Mouse (Mus musculus): ENCODE data around the gene Angptl6. TPM values are rescaled to one million over a fixed set of nuclear protein-coding genes. Genes with fewer than 3 reads are reported as not detected.
A peak's percentile ranks its signal among the peaks of the same experiment; 100 is the strongest.

Gene Angptl6
- polyA plus RNA-seq, 1 experiment from 2014 or later: 14.5 TPM

DNA sequence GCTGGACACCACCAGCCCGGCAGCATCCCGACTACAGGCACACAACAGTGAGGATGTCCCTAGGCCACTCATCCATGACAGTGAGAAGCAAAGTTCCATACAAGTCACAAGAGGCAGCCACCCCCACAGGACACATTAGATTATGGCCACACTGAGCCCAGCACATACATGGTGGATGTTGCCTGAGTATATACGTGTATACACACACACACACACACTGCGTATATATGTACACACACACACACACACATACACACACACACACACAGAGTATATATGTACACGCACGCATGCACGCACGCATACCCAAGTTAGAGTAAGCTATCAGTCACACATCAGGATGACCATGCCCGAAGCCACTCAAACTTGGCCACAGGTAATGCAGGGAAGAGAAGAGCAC is 15.9 kb upstream of the Angptl6 start:
- Histone ChIP-seq H3K4me2 (ENCODE audit: low read depth, low read length) (no peak overlapping the region), H3K27ac (ENCODE audit: low read depth, low read length) (no peak overlapping the region), H3K9me3 (ENCODE audit: control insufficient read depth, low read length) (no peaks in the 10 kb centered on the region), H3K4me1 (ENCODE audit: control insufficient read depth, insufficient read depth, low read length) (peaks cover 5% of the 10 kb centered on the region; the same call in 1 of the 2 replicates), H3K36me3 (ENCODE audit: control insufficient read depth, insufficient read depth, low read length) (peaks cover 54% of the 10 kb centered on the region), H3K9ac (replicated peaks; ENCODE audit: low read depth, low read length) (no peak overlapping the region), H3K4me3 (ENCODE audit: low read depth, low read length) (no peak overlapping the region), H3K27me3 (ENCODE audit: control insufficient read depth, insufficient read depth, low read length) (no peaks in the 10 kb centered on the region)
- WGBS: over 99% methylated on average over 9 of the region's 9 CpGs
- ATAC-seq (ENCODE audit: low read depth): no peak

DNA sequence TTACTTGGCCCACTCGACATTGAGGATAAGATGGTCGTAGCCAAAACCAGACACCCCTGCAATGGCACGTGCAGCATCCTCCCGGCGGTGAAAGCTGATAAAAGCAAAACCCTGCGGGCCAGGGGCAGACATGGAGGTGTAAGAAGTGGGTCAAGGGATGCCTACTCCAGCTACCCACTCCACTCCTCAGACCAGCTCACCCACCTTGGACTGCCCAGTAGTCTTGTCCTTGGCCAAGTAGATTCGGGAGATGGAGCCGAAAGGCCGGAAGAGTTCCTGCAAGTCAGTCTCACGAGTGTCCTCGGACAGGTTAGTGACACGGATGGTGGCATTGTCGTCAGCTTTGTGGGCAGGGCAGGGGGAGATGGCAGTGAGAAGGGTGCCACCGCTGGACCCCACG is 15.1 kb upstream of the Angptl6 start:
- no peak for ATAC-seq (ENCODE audit: low read depth)
- Histone ChIP-seq H3K27ac (ENCODE audit: low read depth, low read length) (no peak overlapping the region), H3K4me2 (ENCODE audit: low read depth, low read length) (no peak overlapping the region), H3K27me3 (ENCODE audit: control insufficient read depth, insufficient read depth, low read length) (no peaks in the 10 kb centered on the region), H3K9me3 (ENCODE audit: control insufficient read depth, low read length) (no peaks in the 10 kb centered on the region), H3K36me3 (ENCODE audit: control insufficient read depth, insufficient read depth, low read length) (peaks cover 61% of the 10 kb centered on the region), H3K4me3 (ENCODE audit: low read depth, low read length) (no peak overlapping the region), H3K4me1 (ENCODE audit: control insufficient read depth, insufficient read depth, low read length) (peaks cover 5% of the 10 kb centered on the region; the same call in 1 of the 2 replicates), H3K9ac (replicated peaks; ENCODE audit: low read depth, low read length) (no peak overlapping the region)
- 90% methylated on average over 15 of the region's 15 CpGs for WGBS

GRCm38 (mm10) chr9:20893590-20894343 is 14.2 kb upstream of the Angptl6 start:
- Histone ChIP-seq H3K4me3 (ENCODE audit: low read depth, low read length) (no peak overlapping the region), H3K4me2 (ENCODE audit: low read depth, low read length) (no peak overlapping the region), H3K27ac (ENCODE audit: low read depth, low read length) (no peak overlapping the region), H3K36me3 (ENCODE audit: control insufficient read depth, insufficient read depth, low read length) (peaks cover 61% of the 10 kb centered on the region), H3K9me3 (ENCODE audit: control insufficient read depth, low read length) (no peaks in the 10 kb centered on the region), H3K4me1 (ENCODE audit: control insufficient read depth, insufficient read depth, low read length) (peaks cover 7% of the 10 kb centered on the region), H3K27me3 (ENCODE audit: control insufficient read depth, insufficient read depth, low read length) (no peaks in the 10 kb centered on the region), H3K9ac (replicated peaks; ENCODE audit: low read depth, low read length) (no peak overlapping the region)
- 90% methylated on average over 13 of the region's 13 CpGs for WGBS
- no peak for ATAC-seq (ENCODE audit: low read depth)

DNA sequence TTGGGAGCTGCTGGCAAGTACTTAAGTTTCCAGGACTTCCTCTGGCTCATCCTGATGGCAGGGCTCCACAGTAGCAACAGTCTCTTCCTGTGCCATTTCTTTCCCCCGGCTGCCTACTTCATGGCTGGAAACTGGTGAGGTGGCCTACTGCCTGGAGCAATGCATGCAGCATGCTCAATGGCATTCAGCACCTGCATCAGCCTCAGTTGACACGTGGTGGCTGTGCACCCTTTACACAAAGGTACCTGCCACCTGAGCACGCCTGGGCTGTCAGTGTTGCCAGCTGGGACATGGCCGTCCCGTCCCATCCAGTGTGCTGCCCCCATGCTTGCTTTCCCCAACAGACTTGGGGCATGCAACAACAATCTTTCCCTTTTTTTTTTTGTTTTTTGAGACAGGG is 13.5 kb upstream of the Angptl6 start:
- 72% methylated on average over 5 of the region's 5 CpGs for WGBS
- Histone ChIP-seq H3K27me3 (ENCODE audit: control insufficient read depth, insufficient read depth, low read length) (no peaks in the 10 kb centered on the region), H3K9ac (replicated peaks; ENCODE audit: low read depth, low read length) (no peak overlapping the region), H3K4me2 (ENCODE audit: low read depth, low read length) (no peak overlapping the region), H3K4me1 (ENCODE audit: control insufficient read depth, insufficient read depth, low read length) (peaks cover 9% of the 10 kb centered on the region), H3K36me3 (ENCODE audit: control insufficient read depth, insufficient read depth, low read length) (peaks cover 61% of the 10 kb centered on the region), H3K27ac (ENCODE audit: low read depth, low read length) (no peak overlapping the region), H3K4me3 (ENCODE audit: low read depth, low read length) (no peak overlapping the region), H3K9me3 (ENCODE audit: control insufficient read depth, low read length) (no peaks in the 10 kb centered on the region)
- ATAC-seq (ENCODE audit: low read depth): no peak

DNA sequence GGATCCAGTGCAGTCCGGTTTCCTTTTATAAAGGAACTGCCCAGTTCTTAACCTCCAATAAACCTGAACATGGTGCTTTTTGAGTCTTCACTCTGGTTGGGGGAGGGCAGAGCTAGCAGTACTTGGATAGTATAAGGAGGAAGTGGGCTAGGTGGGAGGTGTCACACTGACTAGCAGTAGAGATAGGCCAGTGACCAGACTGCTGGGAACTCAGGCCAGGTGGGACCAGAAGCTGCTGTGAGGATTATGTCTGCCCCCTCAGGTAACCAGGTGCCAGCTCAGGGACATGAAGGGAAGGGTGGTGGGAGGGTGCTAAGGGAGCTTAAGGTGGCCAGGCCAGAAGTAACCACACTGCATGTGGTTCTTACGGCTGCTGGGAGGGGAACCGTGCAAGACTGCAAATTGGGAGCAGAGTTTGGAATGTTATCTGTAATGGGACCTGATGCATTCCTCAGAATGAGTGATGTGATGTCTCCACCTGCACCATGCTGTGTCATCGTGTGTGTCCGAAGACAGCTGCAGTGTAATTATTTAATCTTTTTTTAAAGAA is 12.7 kb upstream of the Angptl6 start:
- Histone ChIP-seq H3K9ac (replicated peaks; ENCODE audit: low read depth, low read length) (no peak overlapping the region), H3K4me3 (ENCODE audit: low read depth, low read length) (no peak overlapping the region), H3K9me3 (ENCODE audit: control insufficient read depth, low read length) (no peaks in the 10 kb centered on the region), H3K4me2 (ENCODE audit: low read depth, low read length) (no peak overlapping the region), H3K36me3 (ENCODE audit: control insufficient read depth, insufficient read depth, low read length) (peaks cover 61% of the 10 kb centered on the region), H3K27me3 (ENCODE audit: control insufficient read depth, insufficient read depth, low read length) (no peaks in the 10 kb centered on the region), H3K27ac (ENCODE audit: low read depth, low read length) (no peak overlapping the region), H3K4me1 (ENCODE audit: control insufficient read depth, insufficient read depth, low read length) (peaks cover 4% of the 10 kb centered on the region)
- ATAC-seq (ENCODE audit: low read depth): no peak
- 80% methylated on average over 5 of the region's 5 CpGs for WGBS

DNA sequence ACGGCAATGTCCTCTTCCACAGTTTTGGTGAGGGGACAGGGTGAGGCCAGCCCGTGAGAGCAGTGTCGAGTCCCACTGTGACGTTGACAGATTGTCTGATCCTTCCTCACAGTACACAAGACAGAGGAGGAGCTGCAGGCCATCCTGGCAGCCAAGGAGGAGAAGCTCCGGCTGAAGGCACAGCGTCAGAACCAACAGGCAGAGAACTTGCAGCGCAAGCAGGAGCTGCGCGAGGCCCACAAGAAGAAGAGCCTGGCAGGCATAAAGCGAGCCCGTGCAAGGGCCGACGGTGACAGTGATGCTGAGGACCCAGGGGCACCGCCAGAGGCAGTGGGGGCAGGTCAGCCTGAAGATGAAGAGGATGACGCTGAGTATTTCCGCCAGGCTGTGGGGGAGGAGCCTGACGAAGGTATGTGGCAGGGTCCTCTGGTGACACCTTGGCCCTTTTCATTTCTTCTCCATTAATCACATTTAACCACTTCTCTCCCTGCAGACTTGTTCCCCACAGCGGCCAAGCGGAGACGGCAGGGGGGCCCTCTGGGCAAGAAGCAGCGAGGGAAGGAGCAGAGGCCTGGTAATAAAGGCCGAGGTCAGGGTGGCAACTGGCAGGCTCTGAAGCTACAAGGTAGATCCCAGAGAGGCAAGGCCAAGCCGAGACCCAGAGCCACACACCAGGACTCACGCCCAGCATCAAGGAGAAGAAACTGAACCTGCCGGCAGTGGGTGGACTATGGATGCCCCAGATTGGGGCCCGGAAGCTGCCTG is 12.0 kb upstream of the Angptl6 start:
- no peak for ATAC-seq (ENCODE audit: low read depth)
- Histone ChIP-seq H3K27ac (ENCODE audit: low read depth, low read length) (no peak overlapping the region), H3K27me3 (ENCODE audit: control insufficient read depth, insufficient read depth, low read length) (no peaks in the 10 kb centered on the region), H3K4me2 (ENCODE audit: low read depth, low read length) (no peak overlapping the region), H3K36me3 (ENCODE audit: control insufficient read depth, insufficient read depth, low read length) (peaks cover 61% of the 10 kb centered on the region), H3K9ac (replicated peaks; ENCODE audit: low read depth, low read length) (no peak overlapping the region), H3K4me3 (ENCODE audit: low read depth, low read length) (no peak overlapping the region), H3K4me1 (ENCODE audit: control insufficient read depth, insufficient read depth, low read length) (peaks cover 4% of the 10 kb centered on the region), H3K9me3 (ENCODE audit: control insufficient read depth, low read length) (no peaks in the 10 kb centered on the region)
- 82% methylated on average over 26 of the region's 26 CpGs for WGBS

GRCm38 (mm10) chr9:20890411-20890810 is 10.9 kb upstream of the Angptl6 start:
- ATAC-seq (ENCODE audit: low read depth): no peak
- Histone ChIP-seq H3K9me3 (ENCODE audit: control insufficient read depth, low read length) (no peaks in the 10 kb centered on the region), H3K4me1 (ENCODE audit: control insufficient read depth, insufficient read depth, low read length) (peaks cover 4% of the 10 kb centered on the region), H3K27ac (ENCODE audit: low read depth, low read length) (no peak overlapping the region), H3K4me3 (ENCODE audit: low read depth, low read length) (no peak overlapping the region), H3K9ac (replicated peaks; ENCODE audit: low read depth, low read length) (no peak overlapping the region), H3K36me3 (ENCODE audit: control insufficient read depth, insufficient read depth, low read length) (peaks cover 51% of the 10 kb centered on the region), H3K27me3 (ENCODE audit: control insufficient read depth, insufficient read depth, low read length) (no peaks in the 10 kb centered on the region), H3K4me2 (ENCODE audit: low read depth, low read length) (no peak overlapping the region)
- WGBS: 91% methylated on average over 5 of the region's 5 CpGs

- no peaks in the 10 kb centered on the region for H3K9me3 ChIP-seq (ENCODE audit: control insufficient read depth, low read length)
- ATAC-seq (ENCODE audit: low read depth): no peak
- 89% methylated on average over 29 of the region's 29 CpGs for WGBS
- peak overlapping the region; percentile 88 for H3K4me2 ChIP-seq (ENCODE audit: low read depth, low read length)
- peaks cover 42% of the 10 kb centered on the region for H3K36me3 ChIP-seq (ENCODE audit: control insufficient read depth, insufficient read depth, low read length)
- H3K27me3 ChIP-seq (ENCODE audit: control insufficient read depth, insufficient read depth, low read length): no peaks in the 10 kb centered on the region
- H3K4me3 ChIP-seq (ENCODE audit: low read depth, low read length): no peak overlapping the region; the same call in 1 of the 2 replicates
- H3K9ac ChIP-seq (replicated peaks; ENCODE audit: low read depth, low read length): no peak overlapping the region
- peaks cover 4% of the 10 kb centered on the region for H3K4me1 ChIP-seq (ENCODE audit: control insufficient read depth, insufficient read depth, low read length)
- no peak overlapping the region for H3K27ac ChIP-seq (ENCODE audit: low read depth, low read length)
Observed at GRCm38 (mm10) chr9:20889185-20890141, 9.9 kb upstream of the Angptl6 start.
